Mouse (Mus musculus) liver, postnatal 0 days (tissue): Measurements from ENCODE around the gene Col4a2.

Source experiments
- CTCF ChIP-seq: sonication (generic); IDR thresholded peaks from 2 replicates; pipeline ENCODE4 v1.5.1; 2016; ENCODE audit warnings: antibody characterized with exemption, low read depth
- EP300 ChIP-seq: IDR thresholded peaks from 2 replicates; pipeline ENCODE4 v1.6.1; 2016; ENCODE audit warnings: antibody characterized with exemption, low read depth, mild to moderate bottlenecking

- TF ChIP-seq CTCF (no peak), EP300 (no peak)
These were observed 99.8 kb downstream of the Col4a2 start for GRCm38 (mm10) chr8:11412450-11412849.
